Mouse (Mus musculus) C2C12 (cell line): ENCODE measurements around the gene 9330182L06Rik.

ENCODE experiments used
- CTCF ChIP-seq: IDR thresholded peaks from one replicate; pipeline ENCODE4 v1.5.1; 2011; ENCODE audit not compliant: control insufficient read depth, insufficient read depth, insufficient read length
- MYOD1 ChIP-seq: IDR thresholded peaks from one replicate; pipeline ENCODE4 v1.6.1; 2011; ENCODE audit warnings: low read depth; ENCODE audit not compliant: control insufficient read depth, insufficient read length

- TF ChIP-seq CTCF (no peak), MYOD1 (no peak)
Observed at GRCm38 (mm10) chr5:9511027-9511426, 245.1 kb downstream of the 9330182L06Rik start.
